Mouse (Mus musculus) small intestine, adult 2 months (tissue): ENCODE data around the gene Spag17. TPM values are rescaled to one million over a fixed set of nuclear protein-coding genes. Genes with fewer than 3 reads are reported as not detected.

Experiments used
- H3K27ac ChIP-seq: fragments of 200-500 bp; 2 replicates; pipeline ENCODE4 v1.5.1; 2012; ENCODE audit warnings: low read depth, low read length, control low read depth, inconsistent platforms; ENCODE audit not compliant: insufficient read depth
- H3K27me3 ChIP-seq: fragments of 200-500 bp; 2 replicates; pipeline ENCODE4 v1.6.1; 2012; ENCODE audit warnings: mild to moderate bottlenecking, moderate library complexity, low read length, inconsistent platforms; ENCODE audit not compliant: control insufficient read depth, insufficient read depth
- H3K36me3 ChIP-seq: fragments of 200-500 bp; 2 replicates; pipeline ENCODE4 v1.6.1; 2012; ENCODE audit warnings: mild to moderate bottlenecking, low read length, control low read depth, inconsistent platforms; ENCODE audit not compliant: control insufficient read depth, insufficient read depth
- H3K4me1 ChIP-seq: fragments of 200-500 bp; 2 replicates; pipeline ENCODE4 v1.6.1; 2012; ENCODE audit warnings: low read length, inconsistent platforms, mixed read lengths; ENCODE audit not compliant: control insufficient read depth, insufficient read depth, insufficient read length
- H3K4me3 ChIP-seq: fragments of 200-500 bp; 2 replicates; pipeline ENCODE4 v1.5.1; 2012; ENCODE audit warnings: low read depth, mild to moderate bottlenecking, control low read depth, inconsistent platforms, low read length, moderate library complexity
- CTCF ChIP-seq: fragments of 200-500 bp; IDR thresholded peaks from 2 replicates; pipeline ENCODE4 v1.5.1; 2012; ENCODE audit warnings: low read depth, mild to moderate bottlenecking, control low read depth, inconsistent platforms, low read length, moderate library complexity, mixed read lengths; ENCODE audit not compliant: insufficient replicate concordance, insufficient read length; ENCODE audit errors: extremely low read depth
- POLR2A ChIP-seq: fragments of 200-500 bp; IDR thresholded peaks from 2 replicates; pipeline ENCODE4 v1.6.1; 2012; ENCODE audit warnings: low read depth, mild to moderate bottlenecking, control low read depth, inconsistent platforms, low read length, moderate library complexity
- WGBS: fragments of 180-500 bp; shearing (Covaris S2); methylation state at CpG from one replicate; pipeline ENCODE4 v1.1.7; 2018; 5-methylcytosine and 5-hydroxymethylcytosine counted together
- polyA plus RNA-seq: library from polyadenylated mRNA; depleted of rRNA; stranded (reverse); fragments of >200 nt; gene quantifications from 2 replicates; pipeline ENCODE4 v1.2.3, GENCODE M21; 2012; rRNA removed

The Spag17 gene
- polyA plus RNA-seq, result not detected in 2 replicates

GRCm38 (mm10) chr3:99885187-99885811, at the start of gene Spag17:
TSS of gene Spag17 (plus strand) at chr3:99885406.
- Histone ChIP-seq H3K27ac (no peak within 1 kb of the TSS), H3K4me1 (peaks cover 7% of the 10 kb centered on the region; the same call in 1 of the 2 replicates), H3K36me3 (no peaks in the 10 kb centered on the region), H3K4me3 (no peak within 1 kb of the TSS), H3K27me3 (no peaks in the 10 kb centered on the region)
- no peak for TF ChIP-seq POLR2A
- no peak for TF ChIP-seq CTCF
- WGBS, result 9% methylated on average over 16 of the region's 16 CpGs

- Histone ChIP-seq H3K36me3 (no peaks in the 10 kb centered on the region), H3K27me3 (no peaks in the 10 kb centered on the region), H3K27ac (no peak overlapping the region), H3K4me1 (no peaks in the 10 kb centered on the region), H3K4me3 (no peak overlapping the region)
- 21% methylated on average over 2 of the region's 2 CpGs for WGBS
- TF ChIP-seq POLR2A (no peak), CTCF (no peak)
Measured at GRCm38 (mm10) chr3:99842333-99842732, 42.9 kb upstream of the Spag17 start.

GRCm38 (mm10) chr3:99842808-99843207, 42.4 kb upstream of the Spag17 start:
- TF ChIP-seq CTCF (no peak), POLR2A (no peak)
- 73% methylated on average over 3 of the region's 3 CpGs for WGBS
- no peaks in the 10 kb centered on the region for H3K4me1 ChIP-seq
- H3K27ac ChIP-seq, result no peak overlapping the region
- H3K27me3 ChIP-seq, result no peaks in the 10 kb centered on the region
- H3K36me3 ChIP-seq, result no peaks in the 10 kb centered on the region
- H3K4me3 ChIP-seq, result no peak overlapping the region

GRCm38 (mm10) chr3:99843233-99843632, 42.0 kb upstream of the Spag17 start:
- no peak for TF ChIP-seq POLR2A
- no peak for TF ChIP-seq CTCF
- H3K4me1 ChIP-seq, result no peaks in the 10 kb centered on the region
- WGBS, result 75% methylated on average over 6 of the region's 6 CpGs
- no peak overlapping the region for H3K27ac ChIP-seq
- H3K36me3 ChIP-seq, result no peaks in the 10 kb centered on the region
- H3K27me3 ChIP-seq, result no peaks in the 10 kb centered on the region
- H3K4me3 ChIP-seq, result no peak overlapping the region

GRCm38 (mm10) chr3:99850926-99851325, 34.3 kb upstream of the Spag17 start:
- H3K4me1 ChIP-seq, result no peaks in the 10 kb centered on the region
- no peak overlapping the region for H3K4me3 ChIP-seq
- 78% methylated on average over 7 of the region's 7 CpGs for WGBS
- no peaks in the 10 kb centered on the region for H3K36me3 ChIP-seq
- no peaks in the 10 kb centered on the region for H3K27me3 ChIP-seq
- H3K27ac ChIP-seq, result no peak overlapping the region
- TF ChIP-seq CTCF (no peak), POLR2A (no peak)

GRCm38 (mm10) chr3:99854595-99854994, 30.6 kb upstream of the Spag17 start:
- no peak for TF ChIP-seq CTCF
- no peak for TF ChIP-seq POLR2A
- no peaks in the 10 kb centered on the region for H3K27me3 ChIP-seq
- H3K4me3 ChIP-seq, result no peak overlapping the region
- H3K27ac ChIP-seq, result no peak overlapping the region
- H3K36me3 ChIP-seq, result no peaks in the 10 kb centered on the region
- H3K4me1 ChIP-seq, result no peaks in the 10 kb centered on the region
- WGBS, result 75% methylated on average over 3 of the region's 3 CpGs

GRCm38 (mm10) chr3:99858922-99859321, 26.3 kb upstream of the Spag17 start:
- TF ChIP-seq CTCF, result peak; percentile 17; the same call in 1 of the 2 replicates
- TF ChIP-seq POLR2A, result no peak
- Histone ChIP-seq H3K4me1 (no peaks in the 10 kb centered on the region), H3K36me3 (no peaks in the 10 kb centered on the region), H3K27ac (no peak overlapping the region), H3K27me3 (no peaks in the 10 kb centered on the region), H3K4me3 (no peak overlapping the region)
- WGBS, result 84% methylated on average over 3 of the region's 3 CpGs
